Mouse (Mus musculus) hindbrain, embryonic 15.5 days (tissue): ENCODE measurements around the gene 1500011B03Rik. TPM values are rescaled to one million over a fixed set of nuclear protein-coding genes. Genes with fewer than 3 reads are reported as not detected.
"Not testable (repeated sequence)": the region's sequence is repeated elsewhere in the genome, so short reads cannot be mapped to it uniquely, and the experiment has no call there.

Experiments
- ATAC-seq: fragments of 200-750 bp; cut with Nextera tagmentation; 2 replicates; pipeline ENCODE4 v1.8.0; 2017; ENCODE audit warnings: low read depth, moderate number of reproducible peaks, moderate TSS enrichment; ENCODE audit not compliant: low FRiP score
- H3K27ac ChIP-seq: fragments of 300-500 bp; sonication (generic); replicated peaks from 2 replicates; pipeline ENCODE4 v1.5.1; 2015; ENCODE audit warnings: mild to moderate bottlenecking, inconsistent platforms
- H3K27me3 ChIP-seq: fragments of 300-500 bp; sonication (generic); 2 replicates; pipeline ENCODE4 v1.6.1; 2015; ENCODE audit warnings: control low read depth, inconsistent platforms
- H3K36me3 ChIP-seq: fragments of 300-500 bp; sonication (generic); 2 replicates; pipeline ENCODE4 v1.6.1; 2015; ENCODE audit warnings: control low read depth, inconsistent platforms
- H3K4me1 ChIP-seq: fragments of 300-500 bp; sonication (generic); replicated peaks from 2 replicates; pipeline ENCODE4 v1.6.1; 2015; ENCODE audit warnings: control low read depth, inconsistent platforms
- H3K4me2 ChIP-seq: fragments of 300-500 bp; sonication (generic); 2 replicates; pipeline ENCODE4 v1.6.1; 2015; ENCODE audit warnings: moderate library complexity, mild to moderate bottlenecking, inconsistent platforms
- H3K4me3 ChIP-seq: fragments of 300-500 bp; sonication (generic); 2 replicates; pipeline ENCODE4 v1.5.1; 2015; ENCODE audit warnings: mild to moderate bottlenecking, inconsistent platforms
- H3K9ac ChIP-seq: fragments of 300-500 bp; sonication (generic); 2 replicates; pipeline ENCODE4 v1.6.1; 2015; ENCODE audit warnings: inconsistent platforms
- H3K9me3 ChIP-seq: fragments of 300-500 bp; sonication (generic); 2 replicates; pipeline ENCODE4 v1.6.1; 2016; ENCODE audit warnings: control low read depth, inconsistent platforms
- WGBS: fragments of 180-500 bp; shearing (Covaris S2); methylation state at CpG from one replicate; pipeline ENCODE4 v1.1.7; 2015; 5-methylcytosine and 5-hydroxymethylcytosine counted together
- polyA plus RNA-seq: library from polyadenylated mRNA; unstranded; fragments of >200 nt; fragmentation: Nextera tagmentation; extraction: Ambion mirVana; gene quantifications from 2 replicates; pipeline ENCODE4 v1.2.1, GENCODE M21; 2015

1500011B03Rik gene
- 266 and 286 TPM in 2 replicates for polyA plus RNA-seq

DNA sequence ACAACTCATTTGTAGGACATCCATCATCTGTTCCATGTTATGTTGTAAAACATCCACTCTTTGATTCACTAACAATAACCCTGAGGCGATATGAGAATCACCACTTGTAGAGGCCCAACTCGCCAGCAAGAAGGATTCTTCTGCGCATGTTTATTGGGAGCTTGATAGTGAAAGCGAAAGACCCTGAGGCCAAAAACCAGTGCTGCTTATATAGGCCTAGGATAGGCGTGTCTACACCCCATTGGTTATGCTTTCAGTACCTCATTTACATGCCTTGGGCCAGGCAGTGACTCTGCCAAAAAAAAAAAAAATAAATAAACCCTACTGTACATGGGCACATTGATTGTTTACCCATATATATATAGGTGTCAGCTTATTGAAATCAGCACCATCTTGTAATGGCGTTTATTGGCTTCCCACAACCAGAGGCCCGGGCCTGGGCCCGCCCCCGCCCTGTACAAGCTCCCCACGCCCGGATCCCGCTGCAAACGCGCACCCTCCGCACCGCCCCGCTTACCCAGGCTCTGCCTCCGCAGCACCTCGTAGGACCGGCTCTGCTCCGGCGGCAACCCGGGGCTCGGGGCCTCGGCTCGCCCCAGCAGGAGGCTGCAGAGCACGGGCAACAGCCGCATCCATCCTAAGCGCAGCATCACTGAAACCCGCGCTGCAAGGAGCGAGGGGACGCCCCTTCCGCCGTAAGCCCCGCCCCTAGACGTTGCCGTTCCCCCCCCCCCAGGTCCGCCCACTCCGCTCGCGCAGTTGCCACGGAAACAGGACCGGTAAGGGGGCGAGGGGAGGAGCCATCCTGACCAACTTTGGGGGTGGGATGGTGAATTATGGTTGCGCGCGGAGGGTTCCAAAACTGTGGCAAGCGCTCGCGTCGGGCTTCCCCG, at the start of gene 1500011B03Rik:
TSS of gene 1500011B03Rik (minus strand) at position 673 of the 893 bp plus-strand sequence.
- H3K27me3 ChIP-seq: no peaks in the 10 kb centered on the region
- 7% methylated on average over 52 of the region's 53 CpGs for WGBS
- peak within 1 kb of the TSS; percentile 82 for H3K27ac ChIP-seq
- H3K4me2 ChIP-seq: peak within 1 kb of the TSS; percentile 66
- peaks cover 9% of the 10 kb centered on the region for H3K4me1 ChIP-seq
- ATAC-seq: peak; percentile 88
- peak within 1 kb of the TSS; percentile 80 for H3K4me3 ChIP-seq
- H3K9me3 ChIP-seq: no peaks in the 10 kb centered on the region
- H3K9ac ChIP-seq: peak within 1 kb of the TSS; percentile 90
- H3K36me3 ChIP-seq: 0 out of 2 replicates have a peak, but pooled peaks cover 4% of the 10 kb centered on the region

DNA sequence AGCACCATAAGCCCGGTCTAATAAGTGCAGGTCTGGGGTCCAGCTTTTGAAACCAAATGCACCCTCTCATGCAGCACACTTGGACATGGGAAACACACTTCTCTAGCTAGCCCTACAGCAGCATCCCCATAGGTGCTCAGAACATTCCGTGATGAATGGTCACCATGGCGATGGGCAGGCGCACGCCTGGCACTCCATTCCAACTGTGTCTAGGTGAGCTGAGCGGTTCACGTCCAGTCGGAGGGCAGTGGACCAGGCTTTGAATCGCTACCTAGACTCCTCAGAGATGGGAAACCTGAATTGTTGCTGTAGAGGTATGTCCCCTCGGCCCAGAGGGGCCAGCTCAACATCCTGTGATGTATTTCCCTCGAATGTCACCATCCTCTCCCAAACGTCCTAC, 42.0 kb upstream of the 1500011B03Rik start:
- Histone ChIP-seq H3K4me2 (no peak overlapping the region), H3K4me1 (no peaks in the 10 kb centered on the region), H3K27me3 (no peaks in the 10 kb centered on the region), H3K9me3 (peaks cover 8% of the 10 kb centered on the region; the same call in 1 of the 2 replicates), H3K36me3 (no peaks in the 10 kb centered on the region), H3K27ac (no peak overlapping the region), H3K4me3 (no peak overlapping the region), H3K9ac (no peak overlapping the region)
- 86% methylated on average over 12 of the region's 12 CpGs for WGBS
- ATAC-seq: no peak

DNA sequence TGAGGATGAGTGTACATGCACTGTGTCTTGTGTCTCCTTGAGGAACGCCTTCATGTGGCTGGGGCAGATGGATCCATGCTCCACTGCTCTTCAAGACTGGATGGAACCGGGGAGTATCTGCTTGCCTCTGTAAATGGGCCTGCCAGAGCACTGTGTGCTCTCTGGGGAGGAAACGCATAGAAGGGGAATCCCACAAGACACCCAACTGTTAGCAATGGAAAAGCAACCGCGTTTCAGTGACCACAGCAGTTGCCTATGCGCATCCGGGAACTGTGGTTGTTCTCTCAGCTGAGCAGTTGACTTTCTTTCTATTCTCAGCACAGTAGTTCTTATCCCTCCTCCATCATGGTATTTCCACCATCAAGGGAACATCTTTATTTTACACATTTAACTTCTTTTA, 41.5 kb upstream of the 1500011B03Rik start:
- 78% methylated on average over 7 of the region's 7 CpGs for WGBS
- no peak overlapping the region for H3K4me3 ChIP-seq

DNA sequence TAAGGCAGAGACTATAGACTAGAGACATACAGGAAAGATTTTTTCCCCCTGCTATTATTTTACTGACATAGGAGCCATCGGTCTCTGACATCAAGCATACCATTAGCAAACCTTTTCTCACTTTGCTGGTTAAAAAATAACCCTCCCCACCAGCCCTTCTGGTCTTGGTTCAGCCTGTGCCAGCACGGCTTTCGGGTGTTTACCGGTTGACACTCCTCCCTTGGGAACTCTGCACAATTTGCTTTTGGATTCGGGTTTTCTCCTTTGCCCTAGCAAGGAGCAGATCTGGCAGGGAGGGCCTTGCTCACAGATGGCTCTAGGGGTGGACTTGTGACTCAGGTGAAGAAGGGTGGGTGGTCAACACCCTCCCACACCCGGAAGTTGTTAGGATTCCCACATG, 38.5 kb upstream of the 1500011B03Rik start:
- Histone ChIP-seq H3K9ac (no peak overlapping the region), H3K36me3 (no peaks in the 10 kb centered on the region), H3K27me3 (no peaks in the 10 kb centered on the region), H3K4me2 (no peak overlapping the region), H3K27ac (no peak overlapping the region), H3K9me3 (no peaks in the 10 kb centered on the region), H3K4me1 (peaks cover 7% of the 10 kb centered on the region), H3K4me3 (no peak overlapping the region)
- no peak for ATAC-seq
- 71% methylated on average over 6 of the region's 6 CpGs for WGBS

More for the DNA sequence above, 41.5 kb upstream of the 1500011B03Rik start:
- Histone ChIP-seq H3K36me3 (no peaks in the 10 kb centered on the region), H3K4me1 (no peaks in the 10 kb centered on the region), H3K27me3 (no peaks in the 10 kb centered on the region), H3K9ac (no peak overlapping the region), H3K27ac (no peak overlapping the region), H3K9me3 (peaks cover 8% of the 10 kb centered on the region; the same call in 1 of the 2 replicates), H3K4me2 (no peak overlapping the region)
- no peak for ATAC-seq

DNA sequence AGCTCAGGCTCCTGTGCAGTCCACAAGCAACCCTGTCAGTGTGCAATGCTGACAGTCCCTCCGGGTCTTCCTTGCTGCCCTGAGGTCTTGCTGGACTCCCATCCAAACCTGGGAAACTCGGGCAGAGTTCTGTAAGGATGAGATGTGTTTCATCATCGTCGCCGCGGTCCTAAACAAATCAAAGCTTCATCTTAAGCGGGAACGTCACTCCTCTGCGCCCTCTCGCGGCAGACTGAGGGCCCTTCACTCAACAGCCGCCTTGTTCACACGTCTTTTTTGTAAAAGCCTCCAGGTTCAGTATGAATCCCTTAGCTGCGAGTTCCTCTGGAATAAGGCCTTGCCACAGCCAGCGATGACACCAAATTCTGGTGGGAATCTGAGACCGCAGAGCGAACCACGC, 36.0 kb upstream of the 1500011B03Rik start:
- H3K4me3 ChIP-seq: peak overlapping the region; percentile 33
- no peaks in the 10 kb centered on the region for H3K9me3 ChIP-seq
- H3K4me2 ChIP-seq: peak overlapping the region; percentile 57
- 0 out of 2 replicates have a peak, but pooled peaks have one; percentile 38 for ATAC-seq
- peak overlapping the region; percentile 39 for H3K9ac ChIP-seq
- H3K36me3 ChIP-seq: no peaks in the 10 kb centered on the region
- peaks cover 7% of the 10 kb centered on the region for H3K4me1 ChIP-seq
- no peaks in the 10 kb centered on the region for H3K27me3 ChIP-seq
- peak overlapping the region; percentile 52; the same call in 1 of the 2 replicates for H3K27ac ChIP-seq
- 6% methylated on average over 18 of the region's 18 CpGs for WGBS

DNA sequence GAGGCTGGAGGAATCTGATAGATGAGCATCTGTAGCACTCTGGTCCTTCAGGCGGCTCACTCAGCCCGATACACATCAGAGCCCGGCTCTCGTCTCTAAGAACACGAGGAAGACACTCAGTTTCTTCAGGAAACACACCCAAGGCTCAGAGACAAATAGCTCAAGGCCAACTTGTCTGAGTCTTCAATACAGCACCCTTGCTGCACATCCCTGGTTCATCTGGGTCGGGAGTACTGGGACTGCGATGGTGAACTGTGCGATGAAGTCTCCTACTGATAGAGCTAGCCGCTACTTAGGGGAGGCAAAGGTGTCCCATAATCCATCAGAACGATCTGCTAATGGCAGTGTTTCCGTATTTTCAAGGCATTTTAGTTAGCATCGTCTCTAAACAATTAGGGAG, 35.3 kb upstream of the 1500011B03Rik start, which contains the start of gene Gm9936:
TSS of gene Gm9936 (minus strand) at position 101 of the 400 bp plus-strand sequence.
- Histone ChIP-seq H3K9ac (peak within 1 kb of the TSS; percentile 39), H3K27me3 (no peaks in the 10 kb centered on the region), H3K4me3 (peak within 1 kb of the TSS; percentile 33), H3K4me2 (peak within 1 kb of the TSS; percentile 57), H3K4me1 (peaks cover 7% of the 10 kb centered on the region), H3K27ac (peak within 1 kb of the TSS; percentile 52; the same call in 1 of the 2 replicates), H3K9me3 (no peaks in the 10 kb centered on the region), H3K36me3 (no peaks in the 10 kb centered on the region)
- ATAC-seq: no peak
- WGBS: 83% methylated on average over 12 of the region's 12 CpGs

DNA sequence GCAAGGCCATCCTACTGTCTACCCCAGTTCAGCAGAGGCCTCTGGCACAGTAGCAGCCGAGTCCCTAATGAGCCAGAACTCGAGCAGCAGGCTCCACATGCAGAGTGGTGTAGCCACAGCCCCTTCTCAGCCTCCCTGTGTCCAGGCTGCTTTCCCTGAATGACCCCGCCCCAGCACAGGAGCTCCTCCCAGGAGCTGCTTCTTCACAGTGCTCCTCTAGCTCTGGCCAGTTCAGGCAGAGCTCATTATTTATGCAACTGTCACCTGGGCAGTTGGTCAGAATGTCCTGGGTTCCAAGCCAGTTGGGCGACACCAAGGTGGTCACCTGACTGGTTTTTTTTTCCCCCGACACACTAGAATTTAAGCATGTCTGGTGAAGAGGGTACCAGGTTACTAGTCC, 30.1 kb upstream of the 1500011B03Rik start, which contains the start of gene 4930519G04Rik:
TSS of gene 4930519G04Rik (plus strand) at position 301 of the 400 bp plus-strand sequence.
- H3K9me3 ChIP-seq, H3K4me1 ChIP-seq, H3K36me3 ChIP-seq, H3K4me2 ChIP-seq, ATAC-seq, H3K27ac ChIP-seq, H3K4me3 ChIP-seq, H3K9ac ChIP-seq, H3K27me3 ChIP-seq: not testable (repeated sequence)
- 90% methylated on average over 3 of the region's 5 CpGs for WGBS

DNA sequence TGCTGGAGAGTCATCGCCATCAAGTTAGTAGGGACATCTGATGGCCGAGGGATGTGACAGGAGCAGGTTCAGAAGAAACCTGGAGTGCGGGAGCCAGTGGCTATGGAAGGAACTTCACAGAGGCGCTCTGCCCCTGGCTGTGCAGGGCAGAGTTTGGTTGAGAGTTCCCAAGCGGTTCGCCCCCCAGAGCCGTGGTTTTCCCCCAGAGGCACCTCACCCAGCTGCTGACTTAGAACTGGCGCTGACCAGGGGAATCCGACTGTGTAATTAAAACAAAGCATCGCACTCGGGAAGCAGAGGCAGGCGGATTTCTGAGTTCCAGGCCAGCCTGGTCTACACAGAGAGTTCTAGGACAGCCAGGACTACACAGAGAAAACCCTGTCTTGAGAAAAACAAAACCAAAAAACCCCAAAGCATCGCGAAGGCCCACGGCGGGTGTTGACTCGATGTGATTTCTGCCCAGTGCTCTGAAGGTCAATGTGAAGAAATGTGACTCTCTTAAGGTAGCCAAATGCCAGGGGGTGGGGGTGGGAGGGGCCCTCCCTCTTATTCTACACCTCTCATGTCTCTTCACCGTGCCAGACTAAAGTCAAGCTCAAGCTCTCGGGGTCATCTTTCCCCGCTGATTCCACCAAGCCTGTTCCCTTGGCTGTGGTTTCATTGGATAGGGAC, 28.4 kb upstream of the 1500011B03Rik start:
- no peak overlapping the region for H3K9ac ChIP-seq
- H3K27ac ChIP-seq: no peak overlapping the region
- no peaks in the 10 kb centered on the region for H3K4me1 ChIP-seq
- 85% methylated on average over 20 of the region's 20 CpGs for WGBS
- no peaks in the 10 kb centered on the region for H3K27me3 ChIP-seq
- no peaks in the 10 kb centered on the region for H3K9me3 ChIP-seq
- H3K4me3 ChIP-seq: no peak overlapping the region
- H3K4me2 ChIP-seq: no peak overlapping the region
- no peak for ATAC-seq
- H3K36me3 ChIP-seq: no peaks in the 10 kb centered on the region

DNA sequence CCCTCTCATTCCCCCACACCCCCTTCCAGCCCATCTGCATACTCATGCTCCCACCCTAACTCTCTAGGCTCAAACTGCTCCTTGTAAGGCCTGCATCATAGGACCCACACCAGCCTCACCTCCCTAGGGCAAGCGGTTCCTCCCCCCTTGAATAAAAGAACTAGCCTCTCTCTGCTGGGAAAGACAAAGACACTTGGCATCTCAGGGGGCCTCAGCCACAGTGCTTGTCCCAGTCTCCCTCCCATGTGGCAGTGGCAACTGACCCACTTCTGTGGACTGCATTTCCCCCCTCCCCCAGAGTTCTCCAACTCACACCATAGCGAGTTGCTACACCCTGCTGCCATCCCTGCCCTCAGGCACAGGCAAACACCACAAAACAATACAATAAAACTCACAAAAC, 21.1 kb upstream of the 1500011B03Rik start:
- not testable (repeated sequence) for H3K9ac ChIP-seq, H3K4me3 ChIP-seq, H3K27me3 ChIP-seq, H3K36me3 ChIP-seq, H3K27ac ChIP-seq, ATAC-seq, H3K4me1 ChIP-seq, H3K4me2 ChIP-seq, H3K9me3 ChIP-seq
- WGBS: 70% methylated on average over 2 of the region's 2 CpGs

DNA sequence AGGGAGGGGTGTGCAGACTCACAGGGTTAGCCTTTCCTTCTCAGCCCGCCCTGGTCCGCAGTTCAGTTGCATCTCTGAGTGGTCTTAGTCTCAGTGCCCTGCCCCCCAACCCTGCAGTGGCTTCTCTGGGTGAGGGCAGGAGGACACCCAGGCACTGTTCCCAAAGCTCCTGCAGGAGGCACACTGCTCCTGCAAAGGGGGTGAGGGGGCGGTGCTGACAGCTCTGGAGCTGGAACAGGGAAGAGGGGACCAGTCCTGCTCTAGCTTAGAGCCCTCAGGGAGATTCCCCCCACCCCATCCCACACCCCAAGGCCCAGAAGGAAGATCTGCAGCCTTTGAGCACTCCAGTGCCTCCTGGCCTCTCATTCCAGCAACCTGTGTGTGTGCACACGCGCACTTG, 19.4 kb upstream of the 1500011B03Rik start:
- H3K27me3 ChIP-seq: no peaks in the 10 kb centered on the region
- 57% methylated on average over 5 of the region's 5 CpGs for WGBS
- ATAC-seq: no peak
- H3K36me3 ChIP-seq: no peaks in the 10 kb centered on the region
- no peak overlapping the region for H3K4me2 ChIP-seq
- H3K4me1 ChIP-seq: peaks cover 7% of the 10 kb centered on the region
- H3K9ac ChIP-seq: no peak overlapping the region
- no peaks in the 10 kb centered on the region for H3K9me3 ChIP-seq
- H3K4me3 ChIP-seq: no peak overlapping the region
- H3K27ac ChIP-seq: no peak overlapping the region

DNA sequence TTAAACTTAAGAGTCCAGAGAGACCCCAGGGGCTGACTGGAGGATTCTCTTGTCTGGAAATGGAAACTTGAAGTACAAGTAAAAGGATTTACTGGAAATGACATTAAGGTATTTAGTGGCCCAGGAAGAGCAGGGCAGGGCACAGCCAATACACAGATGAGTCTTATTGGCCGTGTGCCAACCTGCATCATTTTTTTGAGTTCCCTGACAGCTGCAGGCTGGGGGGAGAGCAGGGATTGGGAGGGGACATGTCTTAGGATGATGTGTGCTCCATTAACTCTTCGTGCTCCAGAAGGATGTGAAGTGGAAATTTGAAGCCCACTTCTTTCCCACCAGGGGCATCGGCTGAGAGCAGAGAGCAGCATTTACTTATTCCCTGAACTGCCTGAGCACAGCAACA, 18.9 kb upstream of the 1500011B03Rik start:
- not testable (repeated sequence) for H3K9ac ChIP-seq
- WGBS: 41% methylated on average over 3 of the region's 3 CpGs

DNA sequence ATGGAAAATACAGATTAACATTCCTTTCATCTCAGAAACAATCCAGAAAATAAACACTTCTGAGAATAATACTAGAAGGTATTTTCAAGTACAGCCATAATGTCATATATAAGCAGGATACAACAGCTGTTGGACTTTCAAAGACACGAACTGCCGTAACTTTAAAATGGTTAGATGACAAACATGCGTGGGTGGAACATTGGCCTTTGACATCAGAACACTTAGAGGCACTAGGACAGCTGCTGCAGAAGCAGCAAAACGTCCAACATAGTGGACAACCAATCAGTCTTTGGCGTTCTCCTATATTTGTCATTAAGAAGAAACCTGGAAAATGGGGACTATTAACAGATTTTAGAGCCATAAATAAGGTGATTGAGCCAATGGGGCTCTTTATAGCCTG, 17.2 kb upstream of the 1500011B03Rik start:
- not testable (repeated sequence) for H3K27me3 ChIP-seq, H3K4me1 ChIP-seq, H3K9ac ChIP-seq, H3K4me3 ChIP-seq, H3K36me3 ChIP-seq, H3K27ac ChIP-seq, H3K9me3 ChIP-seq, ATAC-seq, H3K4me2 ChIP-seq
- 75% methylated on average over 5 of the region's 5 CpGs for WGBS

More for the DNA sequence above, 18.9 kb upstream of the 1500011B03Rik start:
- H3K9me3 ChIP-seq, H3K27me3 ChIP-seq, H3K4me3 ChIP-seq, ATAC-seq, H3K4me2 ChIP-seq, H3K4me1 ChIP-seq, H3K27ac ChIP-seq, H3K36me3 ChIP-seq: not testable (repeated sequence)
